Mouse (Mus musculus): Measurements from ENCODE around the gene Bcar1.
A peak's percentile ranks its signal among the peaks of the same experiment; 100 is the strongest.

Gene Bcar1

GRCm38 (mm10) chr8:111769764-111770428 lies 26.3 kb upstream of the Bcar1 start:
- peak; percentile 76 for DNase-seq (ENCODE audit: low read depth)

DNA sequence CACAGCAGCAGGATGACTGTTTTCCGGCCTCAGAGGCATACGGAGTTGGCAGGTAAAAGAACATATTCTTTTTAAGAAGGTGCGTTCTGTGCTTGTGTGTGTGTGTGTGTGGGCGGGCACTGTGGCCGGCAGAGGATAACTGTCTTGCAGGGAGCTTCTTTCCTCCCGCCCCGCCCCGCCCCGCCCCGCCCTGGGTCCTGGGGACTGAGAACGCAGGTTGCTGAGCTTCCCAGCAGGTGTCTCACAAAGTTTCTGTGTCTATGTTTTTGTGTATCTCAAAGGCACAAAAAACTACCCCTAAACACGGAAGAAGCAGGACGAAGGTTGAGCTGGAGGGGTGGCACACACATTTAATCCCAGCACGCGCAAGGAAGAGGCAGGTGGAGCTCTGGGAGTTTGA lies 25.7 kb upstream of the Bcar1 start:
- DNase-seq (ENCODE audit: low read depth) = no peak

DNA sequence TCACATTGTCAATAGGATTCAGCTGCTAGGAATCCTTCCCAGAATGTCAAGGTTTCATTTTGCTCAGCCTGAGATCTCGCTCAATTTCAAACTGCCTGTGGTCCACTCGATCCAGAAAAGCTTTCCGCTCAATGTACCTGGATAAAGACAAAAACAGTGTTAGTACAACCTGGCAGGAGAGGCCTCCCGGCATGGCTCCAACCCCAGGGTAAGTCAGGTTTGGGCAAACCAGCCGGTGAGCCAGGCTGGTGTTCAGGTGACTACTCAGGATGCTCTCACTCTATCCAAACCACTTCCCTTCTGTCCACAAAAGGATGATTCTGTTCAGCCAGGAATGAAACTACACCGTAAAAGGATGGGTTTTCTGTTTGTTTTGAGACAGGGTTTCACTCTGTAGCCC lies 25.0 kb upstream of the Bcar1 start:
- no peak for DNase-seq (ENCODE audit: low read depth)

GRCm38 (mm10) chr8:111765616-111766015 lies 22.0 kb upstream of the Bcar1 start:
- no peak for DNase-seq (ENCODE audit: low read depth)

GRCm38 (mm10) chr8:111765096-111765495 lies 21.5 kb upstream of the Bcar1 start:
- no peak for DNase-seq (ENCODE audit: low read depth)

DNA sequence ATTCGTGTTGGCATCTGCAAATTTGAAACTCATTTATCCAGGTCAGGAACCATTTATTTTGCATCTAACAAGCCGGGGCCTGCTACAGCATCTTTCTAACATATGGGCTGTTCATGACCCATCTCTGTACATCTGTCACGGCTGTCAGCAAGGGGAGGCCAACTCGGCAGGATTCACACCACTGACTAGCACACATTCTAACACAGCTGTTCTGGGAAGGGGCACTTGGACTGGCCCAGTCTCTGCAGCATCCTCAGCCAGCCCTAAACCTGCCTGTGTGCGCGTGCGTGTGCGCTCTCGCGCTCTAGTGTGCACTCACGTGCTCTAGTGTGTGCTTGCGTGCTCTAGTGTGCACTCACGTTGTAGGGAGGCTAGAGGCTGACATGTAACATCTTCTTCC lies 17.1 kb upstream of the Bcar1 start:
- no peak for DNase-seq (ENCODE audit: low read depth)

GRCm38 (mm10) chr8:111758817-111759216 lies 15.2 kb upstream of the Bcar1 start:
- DNase-seq (ENCODE audit: low read depth) = no peak

- no peak for DNase-seq (ENCODE audit: low read depth)
These were observed 14.0 kb upstream of the Bcar1 start for GRCm38 (mm10) chr8:111757599-111757998.

DNA sequence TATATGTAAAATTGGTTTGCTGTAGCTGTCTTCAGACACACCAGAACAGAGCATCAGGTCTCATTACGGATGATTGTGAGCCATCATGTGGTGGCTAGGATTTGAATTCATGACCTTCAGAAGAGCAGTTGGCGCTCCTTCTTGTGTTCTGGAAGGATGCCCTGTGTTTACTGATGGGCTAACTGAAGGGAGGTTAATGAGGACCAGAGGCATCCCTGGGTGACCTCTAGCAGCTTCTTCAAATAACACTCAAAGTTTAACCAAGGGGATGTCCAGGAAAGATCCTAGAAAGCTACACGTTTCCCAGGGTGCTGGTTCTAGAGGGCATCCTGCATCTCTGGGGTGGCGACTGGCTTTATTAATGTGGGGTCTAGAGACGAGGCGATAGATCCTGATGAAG lies 11.1 kb upstream of the Bcar1 start:
- no peak for DNase-seq (ENCODE audit: low read depth)

GRCm38 (mm10) chr8:111754088-111754487 lies 10.5 kb upstream of the Bcar1 start:
- no peak for DNase-seq (ENCODE audit: low read depth)

GRCm38 (mm10) chr8:111748766-111749165 lies 5.2 kb upstream of the Bcar1 start:
- no peak for DNase-seq (ENCODE audit: low read depth)

- DNase-seq (ENCODE audit: low read depth) = no peak
These were observed 4.4 kb upstream of the Bcar1 start for GRCm38 (mm10) chr8:111747866-111748649.

- no peak for DNase-seq (ENCODE audit: low read depth)
These were observed 3.2 kb upstream of the Bcar1 start for GRCm38 (mm10) chr8:111746582-111747465.

DNA sequence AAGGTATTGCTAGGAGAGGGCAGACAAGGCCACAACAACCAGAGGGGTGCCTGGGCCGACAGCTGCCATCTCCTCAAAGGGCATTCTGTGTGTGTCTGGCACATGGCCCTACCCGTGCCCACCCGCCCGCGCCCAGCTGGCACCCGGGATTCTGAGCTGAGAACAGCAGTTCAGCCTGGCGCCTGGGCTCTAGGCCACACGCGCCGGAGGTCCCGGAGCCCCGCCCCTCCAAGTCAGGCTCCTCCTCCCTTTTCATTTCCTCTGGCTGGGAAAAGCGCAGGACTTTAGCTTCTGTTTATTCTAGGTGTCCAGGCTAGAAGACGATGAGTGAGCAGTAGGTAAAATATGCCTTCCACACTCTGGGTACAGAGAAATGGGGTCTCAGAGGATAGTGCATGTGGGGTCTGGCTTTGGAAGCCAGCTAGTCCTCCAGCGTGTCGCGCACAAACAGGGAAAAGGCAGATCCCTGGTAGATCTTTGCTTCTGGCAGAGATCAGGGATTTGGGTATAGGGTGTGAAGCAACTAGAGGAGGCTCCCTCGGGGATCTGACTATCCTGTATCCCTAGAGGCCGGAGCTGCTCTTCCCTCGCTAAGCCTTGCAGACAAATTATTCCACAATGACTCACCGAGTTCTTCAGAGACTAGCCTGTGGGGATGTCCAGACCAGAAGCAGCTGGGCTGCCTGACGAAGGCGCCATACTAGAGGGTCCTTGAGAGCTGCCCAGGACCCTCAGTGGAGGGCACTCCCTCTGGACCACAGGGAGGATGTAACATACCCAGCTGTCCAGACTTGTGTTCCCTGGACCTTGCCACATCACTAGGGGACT lies 2.2 kb upstream of the Bcar1 start:
- DNase-seq (ENCODE audit: low read depth) = peak; percentile 66

DNA sequence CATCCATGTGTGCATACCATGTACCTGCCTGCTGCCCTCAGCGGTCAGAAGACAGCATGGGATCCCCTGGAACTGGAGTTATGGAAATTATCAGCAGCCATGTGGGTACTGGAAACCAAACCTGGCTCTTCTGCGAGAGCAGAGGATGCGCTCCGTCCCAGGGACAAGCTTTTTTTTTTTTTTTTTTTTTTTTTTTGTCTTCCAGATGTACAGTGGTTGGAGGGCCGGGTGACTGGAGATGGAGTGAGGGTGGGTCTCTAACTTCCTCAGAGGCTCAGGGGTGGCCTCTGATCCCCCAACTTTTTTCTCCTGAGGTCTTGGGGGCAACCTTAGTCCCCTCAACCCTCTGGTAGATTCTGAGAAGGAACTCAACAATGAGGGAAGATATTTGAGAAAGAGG lies 1.5 kb upstream of the Bcar1 start:
- DNase-seq (ENCODE audit: low read depth) = no peak

DNA sequence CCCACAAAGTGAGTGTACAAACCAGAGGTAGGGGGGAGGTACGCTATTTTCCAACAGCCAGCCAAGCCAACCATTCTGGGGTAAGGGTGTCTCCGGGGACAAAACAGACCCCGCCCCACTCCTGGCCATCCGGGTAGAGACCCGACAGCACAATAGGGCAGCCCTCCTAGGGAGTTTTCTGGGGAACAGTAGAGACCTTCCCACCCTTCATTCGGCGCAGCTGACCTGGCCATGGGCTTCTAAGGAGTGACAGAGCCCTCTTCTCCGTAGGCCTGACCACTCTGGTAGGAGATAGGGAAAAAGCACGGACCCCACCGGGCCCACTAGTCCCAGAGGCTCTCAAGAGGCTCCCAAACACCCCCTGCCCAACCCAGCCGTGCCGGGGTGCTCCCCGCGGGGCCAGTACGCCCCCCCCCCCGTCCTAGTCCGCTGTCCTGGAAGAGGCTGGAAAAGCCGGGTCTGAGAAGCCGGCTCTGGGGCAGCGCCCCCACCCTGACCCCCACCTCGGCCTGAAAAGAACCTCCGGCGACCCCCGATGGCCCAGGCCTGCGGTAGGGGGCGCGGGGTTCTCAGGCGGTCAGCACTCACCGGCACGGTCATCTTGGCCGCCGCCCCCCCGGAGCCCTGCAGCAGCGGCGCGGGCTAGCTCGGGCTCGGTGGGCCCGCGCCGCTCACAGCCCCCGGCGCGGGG lies 363 bp downstream of the Bcar1 start:
- DNase-seq (ENCODE audit: low read depth) = no peak

GRCm38 (mm10) chr8:111742261-111743037 lies 1.2 kb downstream of the Bcar1 start:
- DNase-seq (ENCODE audit: low read depth) = no peak

GRCm38 (mm10) chr8:111741556-111741955 lies 2.1 kb downstream of the Bcar1 start:
- no peak for DNase-seq (ENCODE audit: low read depth)

DNA sequence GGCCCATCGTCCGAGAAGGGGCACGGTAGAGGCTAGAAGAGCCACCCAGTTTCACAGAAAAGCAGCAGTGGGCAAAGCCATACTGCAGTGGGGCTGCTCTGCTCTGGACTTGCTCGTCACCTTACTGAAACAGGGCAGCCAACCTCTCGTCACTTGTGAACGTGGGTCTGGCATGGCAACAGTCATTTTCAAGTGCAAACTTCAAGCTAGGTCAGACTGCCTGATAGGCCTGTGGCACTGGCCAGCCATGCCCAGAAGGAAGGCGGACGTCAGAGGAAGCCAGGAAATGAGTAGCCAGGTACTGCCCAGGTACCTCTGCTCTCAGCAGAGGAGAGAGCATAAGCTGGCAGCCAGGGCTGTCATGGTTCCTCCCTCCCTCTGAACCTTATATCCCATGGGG lies 2.6 kb downstream of the Bcar1 start:
- no peak for DNase-seq (ENCODE audit: low read depth)

- no peak for DNase-seq (ENCODE audit: low read depth)
These were observed 3.3 kb downstream of the Bcar1 start for GRCm38 (mm10) chr8:111740301-111740711.

Data from fibroblast of lung, adult 2 months (primary cell).